Mouse (Mus musculus) intestine, embryonic 14.5 days (tissue): ENCODE results near the gene Tmem158. TPM values are rescaled to one million over a fixed set of nuclear protein-coding genes. Genes with fewer than 3 reads are reported as not detected.

Experiments
- ATAC-seq: fragments of 200-750 bp; cut with Nextera tagmentation; replicated peaks from 2 replicates; pipeline ENCODE4 v1.8.0; 2017; ENCODE audit warnings: low read depth, moderate number of reproducible peaks, moderate TSS enrichment, moderate library complexity; ENCODE audit not compliant: low FRiP score, low TSS enrichment
- DNase-seq: peaks from one replicate; pipeline ENCODE4 v3.0.0-alpha.2; 2018; ENCODE audit warnings: low spot score
- H3K27ac ChIP-seq: fragments of 300-500 bp; sonication (generic); 2 replicates; pipeline ENCODE4 v1.5.1; 2014; ENCODE audit warnings: low read depth, mild to moderate bottlenecking, control low read depth
- H3K27me3 ChIP-seq: fragments of 300-500 bp; sonication (generic); replicated peaks from 2 replicates; pipeline ENCODE4 v1.6.1; 2014; ENCODE audit warnings: low read length, control low read depth; ENCODE audit not compliant: control insufficient read depth, insufficient read depth
- H3K36me3 ChIP-seq: fragments of 300-500 bp; sonication (generic); 2 replicates; pipeline ENCODE4 v1.6.1; 2014; ENCODE audit warnings: low read length, control low read depth; ENCODE audit not compliant: control insufficient read depth, insufficient read depth
- H3K4me1 ChIP-seq: fragments of 300-500 bp; sonication (generic); replicated peaks from 2 replicates; pipeline ENCODE4 v1.6.1; 2014; ENCODE audit warnings: low read length, control low read depth, mixed read lengths; ENCODE audit not compliant: control insufficient read depth, insufficient read depth
- H3K4me2 ChIP-seq: fragments of 300-500 bp; sonication (generic); 2 replicates; pipeline ENCODE4 v1.6.1; 2014; ENCODE audit warnings: low read length
- H3K4me3 ChIP-seq: fragments of 300-500 bp; sonication (generic); 2 replicates; pipeline ENCODE4 v1.5.1; 2014; ENCODE audit warnings: low read depth, low read length, control low read depth, mixed read lengths
- H3K9ac ChIP-seq: fragments of 300-500 bp; sonication (generic); 2 replicates; pipeline ENCODE4 v1.6.1; 2014; ENCODE audit warnings: mild to moderate bottlenecking, low read length
- H3K9me3 ChIP-seq: fragments of 300-500 bp; sonication (generic); 2 replicates; pipeline ENCODE4 v1.6.1; 2016; ENCODE audit warnings: low read length, control low read depth; ENCODE audit not compliant: control insufficient read depth
- WGBS: fragments of 180-500 bp; shearing (Covaris S2); extraction: QIAGEN DNeasy Blood & Tissue Kit; methylation state at CpG from one replicate; pipeline ENCODE4 v1.1.7; 2014; 5-methylcytosine and 5-hydroxymethylcytosine counted together
- polyA plus RNA-seq: library from polyadenylated mRNA; unstranded; fragments of >200 nt; fragmentation: Nextera tagmentation; extraction: Ambion mirVana; gene quantifications from 2 replicates; pipeline ENCODE4 v1.2.1, GENCODE M21; 2014

Gene Tmem158
- polyA plus RNA-seq, 1 experiment from 2014 or later, result 10.9 TPM

GRCm38 (mm10) chr9:123288378-123288777 lies 27.8 kb upstream of the Tmem158 start:
- H3K4me3 ChIP-seq, result no peak overlapping the region
- H3K36me3 ChIP-seq, result no peaks in the 10 kb centered on the region
- no peaks in the 10 kb centered on the region for H3K9me3 ChIP-seq
- no peak overlapping the region for H3K9ac ChIP-seq
- no peak for ATAC-seq
- DNase-seq, result no peak
- H3K4me2 ChIP-seq, result no peak overlapping the region
- H3K27ac ChIP-seq, result no peak overlapping the region
- WGBS, result 78% methylated on average over 3 of the region's 3 CpGs
- no peaks in the 10 kb centered on the region for H3K4me1 ChIP-seq
- H3K27me3 ChIP-seq, result no peaks in the 10 kb centered on the region

GRCm38 (mm10) chr9:123285623-123286022 lies 25.1 kb upstream of the Tmem158 start:
- 30% methylated on average over 4 of the region's 4 CpGs for WGBS
- H3K36me3 ChIP-seq, result no peaks in the 10 kb centered on the region
- H3K4me2 ChIP-seq, result no peak overlapping the region
- no peak overlapping the region for H3K27ac ChIP-seq
- no peak overlapping the region for H3K4me3 ChIP-seq
- ATAC-seq (no peak), DNase-seq (no peak)
- H3K9me3 ChIP-seq, result no peaks in the 10 kb centered on the region
- H3K27me3 ChIP-seq, result no peaks in the 10 kb centered on the region
- H3K4me1 ChIP-seq, result no peaks in the 10 kb centered on the region
- H3K9ac ChIP-seq, result no peak overlapping the region

- Histone ChIP-seq H3K4me1 (no peaks in the 10 kb centered on the region), H3K27me3 (no peaks in the 10 kb centered on the region), H3K9me3 (no peaks in the 10 kb centered on the region), H3K36me3 (no peaks in the 10 kb centered on the region), H3K4me2 (no peak overlapping the region), H3K9ac (no peak overlapping the region), H3K27ac (no peak overlapping the region), H3K4me3 (no peak overlapping the region)
- DNase-seq (no peak), ATAC-seq (no peak)
These were observed 20.2 kb upstream of the Tmem158 start for GRCm38 (mm10) chr9:123280775-123281174.

GRCm38 (mm10) chr9:123278003-123278402 lies 17.4 kb upstream of the Tmem158 start:
- Histone ChIP-seq H3K9ac (no peak overlapping the region), H3K4me1 (no peaks in the 10 kb centered on the region), H3K36me3 (no peaks in the 10 kb centered on the region), H3K4me3 (no peak overlapping the region), H3K27ac (no peak overlapping the region), H3K9me3 (no peaks in the 10 kb centered on the region), H3K27me3 (no peaks in the 10 kb centered on the region), H3K4me2 (no peak overlapping the region)
- WGBS, result 80% methylated on average over 2 of the region's 2 CpGs
- DNase-seq, result no peak
- no peak for ATAC-seq

- Histone ChIP-seq H3K4me3 (no peak overlapping the region), H3K9me3 (no peaks in the 10 kb centered on the region), H3K27ac (no peak overlapping the region), H3K9ac (no peak overlapping the region), H3K4me2 (no peak overlapping the region), H3K4me1 (no peaks in the 10 kb centered on the region), H3K36me3 (no peaks in the 10 kb centered on the region), H3K27me3 (no peaks in the 10 kb centered on the region)
- ATAC-seq (no peak), DNase-seq (no peak)
- WGBS, result 81% methylated on average over 2 of the region's 2 CpGs
These were observed 14.8 kb upstream of the Tmem158 start for GRCm38 (mm10) chr9:123275373-123275772.

- Histone ChIP-seq H3K4me3 (no peak overlapping the region), H3K4me1 (no peaks in the 10 kb centered on the region), H3K27me3 (no peaks in the 10 kb centered on the region), H3K9ac (no peak overlapping the region), H3K9me3 (no peaks in the 10 kb centered on the region), H3K36me3 (no peaks in the 10 kb centered on the region), H3K4me2 (no peak overlapping the region), H3K27ac (no peak overlapping the region)
- DNase-seq (no peak), ATAC-seq (no peak)
- WGBS, result 66% methylated on average over 5 of the region's 5 CpGs
These were observed 14.1 kb upstream of the Tmem158 start for GRCm38 (mm10) chr9:123274674-123275073.

- Histone ChIP-seq H3K9ac (no peak overlapping the region), H3K4me1 (no peaks in the 10 kb centered on the region), H3K4me2 (no peak overlapping the region), H3K4me3 (no peak overlapping the region), H3K9me3 (no peaks in the 10 kb centered on the region), H3K27ac (no peak overlapping the region), H3K36me3 (no peaks in the 10 kb centered on the region), H3K27me3 (no peaks in the 10 kb centered on the region)
- DNase-seq, result no peak
- ATAC-seq, result no peak
- WGBS, result 31% methylated on average over 2 of the region's 2 CpGs
These were observed 13.3 kb upstream of the Tmem158 start for GRCm38 (mm10) chr9:123273876-123274275.

GRCm38 (mm10) chr9:123271552-123271951 lies 11.0 kb upstream of the Tmem158 start:
- H3K27ac ChIP-seq, result no peak overlapping the region
- no peak for ATAC-seq
- no peaks in the 10 kb centered on the region for H3K4me1 ChIP-seq
- no peaks in the 10 kb centered on the region for H3K9me3 ChIP-seq
- 73% methylated on average over 4 of the region's 4 CpGs for WGBS
- no peaks in the 10 kb centered on the region for H3K27me3 ChIP-seq
- H3K4me2 ChIP-seq, result no peak overlapping the region
- no peak overlapping the region for H3K9ac ChIP-seq
- H3K36me3 ChIP-seq, result no peaks in the 10 kb centered on the region
- no peak for DNase-seq
- H3K4me3 ChIP-seq, result no peak overlapping the region

GRCm38 (mm10) chr9:123269906-123270558 lies 9.5 kb upstream of the Tmem158 start:
- no peaks in the 10 kb centered on the region for H3K27me3 ChIP-seq
- no peak overlapping the region for H3K4me2 ChIP-seq
- H3K9me3 ChIP-seq, result no peaks in the 10 kb centered on the region
- no peaks in the 10 kb centered on the region for H3K4me1 ChIP-seq
- no peak overlapping the region for H3K9ac ChIP-seq
- DNase-seq (no peak), ATAC-seq (no peak)
- no peak overlapping the region for H3K27ac ChIP-seq
- H3K36me3 ChIP-seq, result no peaks in the 10 kb centered on the region
- H3K4me3 ChIP-seq, result no peak overlapping the region
- WGBS, result 90% methylated on average over 2 of the region's 2 CpGs
